Mouse (Mus musculus) olfactory bulb, adult 2 months (tissue): ENCODE measurements around the gene Dtl.

Source experiments
- CTCF ChIP-seq: fragments of 200-500 bp; IDR thresholded peaks from 2 replicates; pipeline ENCODE4 v1.5.1; 2012; ENCODE audit warnings: low read depth, mild to moderate bottlenecking, low read length, moderate library complexity; ENCODE audit not compliant: insufficient read depth
- POLR2A ChIP-seq: fragments of 200-500 bp; IDR thresholded peaks from 2 replicates; pipeline ENCODE4 v1.6.1; 2012; ENCODE audit warnings: mild to moderate bottlenecking, low read depth, low read length, moderate library complexity; ENCODE audit not compliant: insufficient read depth

GRCm38 (mm10) chr1:191570415-191570814 is 4.9 kb downstream of the Dtl start:
- TF ChIP-seq CTCF (no peak), POLR2A (no peak)
